Mouse (Mus musculus) liver (tissue): Measurements from ENCODE around the gene St6galnac5.

Experiments used
- DNase-seq: peaks from one replicate; pipeline ENCODE4 v3.0.0-alpha.2; 2020; ENCODE audit warnings: mixed read lengths

St6galnac5 gene

DNA sequence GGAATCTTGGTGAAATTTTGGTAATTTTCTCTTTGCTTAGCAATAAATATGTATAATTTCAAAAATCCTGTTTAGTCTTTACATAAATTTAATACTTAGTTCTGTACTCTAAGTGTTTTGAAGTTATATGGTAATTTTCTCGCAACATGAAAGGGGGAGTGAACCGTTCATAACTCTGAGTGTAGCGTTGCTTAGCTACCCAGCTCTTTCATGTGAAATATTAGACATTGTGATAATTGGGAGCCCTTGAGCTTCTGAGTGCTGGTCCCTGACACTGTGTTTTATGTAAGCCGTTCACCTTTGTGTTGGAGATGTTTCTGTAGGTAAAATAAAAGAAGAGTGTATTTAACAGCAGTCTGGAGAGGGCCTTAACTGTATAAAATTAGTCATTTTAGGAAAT is 202.2 kb downstream of the St6galnac5 start:
- DNase-seq, result no peak

DNA sequence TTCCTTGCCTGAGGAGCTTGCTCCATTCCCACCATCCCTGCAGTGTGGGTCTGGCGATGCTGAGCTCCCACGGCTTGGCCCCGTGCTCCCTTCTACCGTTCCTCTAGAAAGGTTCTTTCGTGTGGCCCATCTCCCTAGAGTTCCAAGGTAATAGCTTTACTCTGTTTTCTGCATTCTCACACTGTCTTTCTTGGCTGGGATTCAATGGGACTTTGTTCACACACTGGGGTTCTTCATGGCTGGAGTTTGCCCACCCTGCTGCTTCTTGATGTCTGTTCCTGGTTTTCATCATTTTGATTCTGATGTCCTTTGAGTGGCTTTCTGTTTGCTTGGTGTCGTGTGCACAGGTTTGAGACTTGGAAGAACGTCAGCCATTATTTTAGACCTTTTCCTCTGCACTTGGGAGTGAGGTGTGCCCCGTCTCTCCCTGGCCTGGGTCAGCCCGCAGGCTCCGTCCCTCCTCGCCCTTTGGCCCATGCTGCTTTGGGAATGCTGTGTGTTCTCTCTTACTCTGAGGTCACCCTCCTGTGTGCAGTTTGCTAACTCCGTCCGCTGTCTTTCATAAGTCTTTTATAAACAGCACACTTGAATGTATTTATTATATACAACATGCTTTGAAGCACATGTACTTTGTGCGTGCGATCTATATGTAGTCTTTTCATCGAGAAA is 205.0 kb downstream of the St6galnac5 start:
- no peak for DNase-seq

DNA sequence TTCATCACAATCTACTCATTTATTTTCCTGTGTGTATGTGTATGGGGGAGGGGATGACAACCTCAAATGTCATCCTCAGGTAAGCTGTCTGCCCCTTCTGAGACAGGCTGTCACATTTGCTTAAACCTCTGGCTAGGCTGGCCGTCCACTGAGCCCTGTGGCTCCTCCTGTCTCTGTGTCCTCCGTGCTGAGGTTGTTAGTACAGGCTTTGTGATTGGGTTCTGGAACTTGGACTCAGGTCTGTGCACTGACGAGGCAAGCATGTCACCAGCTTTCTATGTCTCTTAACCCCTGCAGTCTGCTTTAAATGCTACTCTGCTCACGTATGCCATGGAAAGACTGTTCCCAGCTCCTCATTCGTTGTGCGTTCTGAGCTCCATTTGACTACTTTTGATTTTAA is 205.7 kb downstream of the St6galnac5 start:
- no peak for DNase-seq

DNA sequence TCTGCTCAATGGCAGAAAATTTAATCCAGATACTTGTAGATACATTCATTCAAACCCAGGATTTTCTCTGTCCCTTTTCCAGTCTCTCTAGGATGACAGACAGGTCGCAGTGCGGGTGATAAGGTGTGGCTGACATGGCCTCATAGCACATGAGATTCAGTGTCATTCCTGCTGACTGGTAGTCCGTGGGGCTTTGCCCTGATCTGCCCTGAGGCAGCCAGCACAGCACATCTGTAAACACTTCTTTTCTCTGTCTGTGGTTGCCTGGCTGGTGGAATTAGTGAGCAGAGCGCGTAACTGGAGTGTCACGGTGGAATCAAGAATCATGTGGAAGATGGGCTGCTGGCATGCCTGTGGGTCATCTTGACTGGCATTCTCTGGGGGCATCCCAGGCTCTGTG is 212.0 kb downstream of the St6galnac5 start:
- no peak for DNase-seq

DNA sequence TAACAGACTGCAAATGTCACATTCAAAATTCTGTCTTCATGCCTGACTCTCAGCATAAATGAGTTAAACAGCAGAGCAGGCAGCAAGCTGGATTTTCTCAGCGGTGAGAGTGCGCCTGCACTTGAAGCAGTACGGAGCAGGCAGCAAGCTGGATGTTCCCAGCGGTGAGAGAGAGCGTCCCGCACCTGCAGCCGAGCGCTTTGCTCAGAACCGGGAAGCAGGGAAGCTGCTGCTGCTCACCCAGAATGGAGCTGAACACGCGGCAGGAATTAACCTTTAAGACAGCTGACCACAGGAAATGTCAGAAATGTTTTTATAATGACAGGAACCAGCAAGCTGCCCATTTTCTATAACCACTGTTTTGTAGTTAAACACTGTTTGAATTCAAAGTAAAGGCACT is 214.6 kb downstream of the St6galnac5 start:
- no peak for DNase-seq
